Mouse (Mus musculus): Measurements from ENCODE around the gene Slc5a2.

The Slc5a2 gene

GRCm38 (mm10) chr7:128320219-128320816 lies 54.9 kb downstream of the Slc5a2 start:
- Histone ChIP-seq H3K4me3 (replicated peaks; ENCODE audit: low read length) (no peak overlapping the region), H3K9me3 (ENCODE audit: low read length) (no peaks in the 10 kb centered on the region), H3K36me3 (ENCODE audit: insufficient read depth, low read length) (no peaks in the 10 kb centered on the region), H3K4me1 (replicated peaks; ENCODE audit: low read depth, low read length) (peaks cover 15% of the 10 kb centered on the region), H3K27me3 (ENCODE audit: insufficient read depth, low read length) (peaks cover 25% of the 10 kb centered on the region)
- TF ChIP-seq CTCF (conservative IDR thresholded peaks at IDR 0.05; ENCODE audit: low read length) (no peak), NANOG (IDR thresholded peaks at IDR 0.05; ENCODE audit: borderline replicate concordance, low read length) (no peak), POU5F1 (IDR thresholded peaks at IDR 0.05; ENCODE audit: borderline replicate concordance, low read length) (no peak)

- H3K27me3 ChIP-seq (ENCODE audit: insufficient read depth, low read length): peaks cover 25% of the 10 kb centered on the region
- TF ChIP-seq NANOG (IDR thresholded peaks at IDR 0.05; ENCODE audit: borderline replicate concordance, low read length): no peak
- TF ChIP-seq CTCF (conservative IDR thresholded peaks at IDR 0.05; ENCODE audit: low read length): no peak
- TF ChIP-seq POU5F1 (IDR thresholded peaks at IDR 0.05; ENCODE audit: borderline replicate concordance, low read length): no peak
- H3K9me3 ChIP-seq (ENCODE audit: low read length): no peaks in the 10 kb centered on the region
- H3K36me3 ChIP-seq (ENCODE audit: insufficient read depth, low read length): no peaks in the 10 kb centered on the region
- no peak overlapping the region for H3K4me3 ChIP-seq (replicated peaks; ENCODE audit: low read length)
- H3K4me1 ChIP-seq (replicated peaks; ENCODE audit: low read depth, low read length): peaks cover 15% of the 10 kb centered on the region
Observed at GRCm38 (mm10) chr7:128321260-128321659, 55.8 kb downstream of the Slc5a2 start.
